Mouse (Mus musculus) spleen, adult 2 months (tissue): ENCODE data around the gene Clca3a1.

Source experiments
- CTCF ChIP-seq: fragments of 200-500 bp; IDR thresholded peaks from 2 replicates; pipeline ENCODE4 v1.5.1; 2011; ENCODE audit warnings: mild to moderate bottlenecking, inconsistent platforms; ENCODE audit not compliant: insufficient read depth, insufficient read length, insufficient replicate concordance; ENCODE audit errors: extremely low read depth
- POLR2A ChIP-seq: fragments of 200-500 bp; IDR thresholded peaks from 2 replicates; pipeline ENCODE4 v1.6.1; 2011; ENCODE audit warnings: low read depth, low read length, inconsistent platforms

DNA sequence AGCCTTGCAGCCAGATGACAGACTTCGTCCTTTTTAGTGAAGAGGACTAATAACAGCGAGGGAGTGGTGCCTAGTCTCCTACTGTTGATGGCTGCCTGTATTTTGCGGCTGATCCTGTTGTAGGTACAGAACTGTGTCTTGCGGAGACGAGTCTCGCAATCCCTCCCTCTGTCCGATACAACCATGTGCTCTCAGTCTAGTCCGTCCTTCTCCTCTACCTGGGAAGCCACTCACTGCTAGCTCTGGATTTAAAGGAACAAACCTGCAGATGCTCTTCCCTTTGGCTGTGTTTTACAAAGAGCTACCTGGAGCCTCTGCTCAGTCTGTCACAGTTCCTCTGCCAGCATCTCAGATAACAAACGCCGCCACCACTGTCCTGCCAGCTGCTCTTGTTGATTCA is 66.7 kb downstream of the Clca3a1 start:
- TF ChIP-seq POLR2A, result no peak
- no peak for TF ChIP-seq CTCF
